Mouse (Mus musculus) liver, postnatal 0 days (tissue): ENCODE data around the gene Camta1. TPM values are rescaled to one million over a fixed set of nuclear protein-coding genes. Genes with fewer than 3 reads are reported as not detected.

Source experiments
- ATAC-seq: fragments of 200-750 bp; cut with Nextera tagmentation; 2 replicates; pipeline ENCODE4 v1.8.0; 2017; ENCODE audit warnings: mild to moderate bottlenecking, moderate library complexity
- DNase-seq: peaks from one replicate; pipeline ENCODE4 v3.0.0-alpha.2; 2016
- H3K27ac ChIP-seq: fragments of 300-500 bp; sonication (generic); 2 replicates; pipeline ENCODE4 v1.5.1; 2014; ENCODE audit warnings: antibody characterized with exemption, moderate library complexity, mild to moderate bottlenecking, low read depth
- H3K27me3 ChIP-seq: fragments of 300-500 bp; sonication (generic); 2 replicates; pipeline ENCODE4 v1.6.1; 2014; ENCODE audit warnings: low read length, control low read depth, mixed read lengths; ENCODE audit not compliant: insufficient read depth
- H3K36me3 ChIP-seq: fragments of 300-500 bp; sonication (generic); replicated peaks from 2 replicates; pipeline ENCODE4 v1.6.1; 2014; ENCODE audit warnings: mild to moderate bottlenecking, control low read depth, low read length, moderate library complexity, mixed read lengths; ENCODE audit not compliant: insufficient read depth
- H3K4me1 ChIP-seq: fragments of 300-500 bp; sonication (generic); 2 replicates; pipeline ENCODE4 v1.6.1; 2014; ENCODE audit warnings: antibody characterized with exemption, mild to moderate bottlenecking, control low read depth; ENCODE audit not compliant: insufficient read depth
- H3K4me2 ChIP-seq: fragments of 300-500 bp; sonication (generic); 2 replicates; pipeline ENCODE4 v1.6.1; 2014; ENCODE audit warnings: low read depth, mild to moderate bottlenecking, low read length, moderate library complexity, mixed read lengths
- H3K4me3 ChIP-seq: fragments of 300-500 bp; sonication (generic); 2 replicates; pipeline ENCODE4 v1.5.1; 2014; ENCODE audit warnings: low read depth, low read length
- H3K9ac ChIP-seq: fragments of 300-500 bp; sonication (generic); replicated peaks from 2 replicates; pipeline ENCODE4 v1.6.1; 2014; ENCODE audit warnings: mild to moderate bottlenecking, moderate library complexity
- H3K9me3 ChIP-seq: fragments of 300-500 bp; sonication (generic); 2 replicates; pipeline ENCODE4 v1.6.1; 2016; ENCODE audit warnings: mild to moderate bottlenecking, control low read depth, low read length, mixed read lengths
- CTCF ChIP-seq: sonication (generic); IDR thresholded peaks from 2 replicates; pipeline ENCODE4 v1.5.1; 2016; ENCODE audit warnings: antibody characterized with exemption, low read depth
- EP300 ChIP-seq: IDR thresholded peaks from 2 replicates; pipeline ENCODE4 v1.6.1; 2016; ENCODE audit warnings: antibody characterized with exemption, low read depth, mild to moderate bottlenecking
- WGBS: fragments of 180-500 bp; shearing (Covaris S2); extraction: QIAGEN DNeasy Blood & Tissue Kit; methylation state at CpG from one replicate; pipeline ENCODE4 v1.1.7; 2014; ENCODE audit not compliant: insufficient replicate concordance; 5-methylcytosine and 5-hydroxymethylcytosine counted together
- polyA plus RNA-seq: library from polyadenylated mRNA; unstranded; fragments of >200 nt; fragmentation: Nextera tagmentation; extraction: Ambion mirVana; gene quantifications from 2 replicates; pipeline ENCODE4 v1.2.1, GENCODE M21; 2015

Gene Camta1
- polyA plus RNA-seq, 1 experiment from 2014 or later, result 48.3 TPM

DNA sequence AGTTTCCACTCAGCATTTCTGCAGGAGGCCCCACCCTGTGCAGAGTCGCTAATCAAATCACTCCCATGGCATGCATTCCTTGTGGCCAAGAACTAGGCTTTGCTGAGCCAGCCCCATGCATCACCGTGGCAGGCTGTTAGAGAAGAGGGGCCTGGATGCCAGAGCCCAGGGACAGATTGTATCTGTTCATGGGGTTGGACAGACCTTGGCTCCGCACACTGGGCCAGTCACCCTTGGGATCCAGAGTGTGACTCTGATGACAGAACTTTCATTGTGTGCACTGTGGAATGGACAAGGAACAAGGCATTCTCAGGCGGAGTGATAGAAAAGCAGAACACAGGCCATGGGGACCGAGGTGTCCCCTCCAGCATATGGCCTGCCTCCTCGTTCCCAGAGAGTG is 610.9 kb downstream of the Camta1 start:
- Histone ChIP-seq H3K4me3 (no peak overlapping the region), H3K4me2 (no peak overlapping the region), H3K36me3 (no peaks in the 10 kb centered on the region), H3K4me1 (no peaks in the 10 kb centered on the region), H3K27me3 (no peaks in the 10 kb centered on the region), H3K27ac (no peak overlapping the region), H3K9ac (no peak overlapping the region), H3K9me3 (no peaks in the 10 kb centered on the region)
- no peak for DNase-seq
- ATAC-seq, result no peak
- TF ChIP-seq EP300, result no peak
- TF ChIP-seq CTCF, result no peak
- WGBS, result 81% methylated on average over 6 of the region's 6 CpGs

DNA sequence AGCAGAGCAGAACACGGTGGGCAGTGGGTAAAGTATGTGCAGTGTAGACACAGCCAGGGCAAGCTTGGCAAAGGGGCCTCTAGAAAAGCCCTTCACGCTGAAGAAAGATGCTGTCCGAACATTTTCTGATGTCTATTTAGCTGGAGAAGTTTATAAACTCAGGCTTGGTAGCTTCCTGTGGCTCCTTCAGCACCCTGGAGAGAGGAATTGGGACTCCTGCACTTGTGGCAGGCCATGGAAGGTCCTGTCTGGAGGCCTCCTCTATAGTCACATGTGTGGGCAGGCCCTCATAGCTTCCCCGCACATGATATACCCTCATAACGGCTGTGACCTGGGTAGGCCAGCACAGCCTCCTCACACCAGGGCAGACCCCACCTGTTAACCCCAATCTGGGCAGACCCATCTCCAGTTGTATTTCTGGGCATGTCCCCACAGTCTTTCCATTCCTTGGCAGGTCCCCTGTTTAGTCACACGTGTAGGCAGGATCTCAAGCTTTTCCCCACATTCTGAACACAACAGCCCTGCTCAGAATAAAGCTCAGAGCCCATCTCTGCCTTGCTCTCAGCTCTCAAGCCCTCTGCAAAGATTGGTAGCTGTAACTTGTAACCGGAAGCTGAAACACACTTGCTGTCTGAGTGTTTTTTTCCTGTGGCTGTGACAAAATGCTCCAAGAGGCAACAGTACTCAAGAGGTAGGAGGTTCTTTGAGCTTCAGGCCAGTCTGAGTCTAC is 616.4 kb downstream of the Camta1 start:
- H3K9me3 ChIP-seq, result no peaks in the 10 kb centered on the region
- no peak overlapping the region for H3K4me3 ChIP-seq
- no peak overlapping the region for H3K9ac ChIP-seq
- no peaks in the 10 kb centered on the region for H3K27me3 ChIP-seq
- no peak for TF ChIP-seq CTCF
- TF ChIP-seq EP300, result no peak
- no peak overlapping the region for H3K4me2 ChIP-seq
- H3K36me3 ChIP-seq, result no peaks in the 10 kb centered on the region
- no peaks in the 10 kb centered on the region for H3K4me1 ChIP-seq
- H3K27ac ChIP-seq, result no peak overlapping the region
- WGBS, result 59% methylated on average over 7 of the region's 7 CpGs
- ATAC-seq (no peak), DNase-seq (no peak)

- TF ChIP-seq EP300, result no peak
- TF ChIP-seq CTCF, result no peak
- Histone ChIP-seq H3K9ac (no peak overlapping the region), H3K4me2 (no peak overlapping the region), H3K27ac (no peak overlapping the region), H3K9me3 (0 out of 2 replicates have a peak, but pooled peaks cover 6% of the 10 kb centered on the region), H3K36me3 (no peaks in the 10 kb centered on the region), H3K27me3 (no peaks in the 10 kb centered on the region), H3K4me1 (no peaks in the 10 kb centered on the region), H3K4me3 (no peak overlapping the region)
- WGBS, result 56% methylated on average over 9 of the region's 9 CpGs
- no peak for DNase-seq
- ATAC-seq, result no peak
Measured at GRCm38 (mm10) chr4:151243445-151243844, 618.2 kb downstream of the Camta1 start.

- TF ChIP-seq CTCF (no peak), EP300 (no peak)
- Histone ChIP-seq H3K4me1 (no peaks in the 10 kb centered on the region), H3K9ac (no peak overlapping the region), H3K9me3 (0 out of 2 replicates have a peak, but pooled peaks cover 6% of the 10 kb centered on the region), H3K27ac (no peak overlapping the region), H3K27me3 (no peaks in the 10 kb centered on the region), H3K4me2 (no peak overlapping the region), H3K36me3 (no peaks in the 10 kb centered on the region), H3K4me3 (no peak overlapping the region)
- no peak for DNase-seq
- ATAC-seq, result no peak
- WGBS, result 27% methylated on average over 12 of the region's 12 CpGs
Measured at GRCm38 (mm10) chr4:151242751-151243150, 618.9 kb downstream of the Camta1 start.

DNA sequence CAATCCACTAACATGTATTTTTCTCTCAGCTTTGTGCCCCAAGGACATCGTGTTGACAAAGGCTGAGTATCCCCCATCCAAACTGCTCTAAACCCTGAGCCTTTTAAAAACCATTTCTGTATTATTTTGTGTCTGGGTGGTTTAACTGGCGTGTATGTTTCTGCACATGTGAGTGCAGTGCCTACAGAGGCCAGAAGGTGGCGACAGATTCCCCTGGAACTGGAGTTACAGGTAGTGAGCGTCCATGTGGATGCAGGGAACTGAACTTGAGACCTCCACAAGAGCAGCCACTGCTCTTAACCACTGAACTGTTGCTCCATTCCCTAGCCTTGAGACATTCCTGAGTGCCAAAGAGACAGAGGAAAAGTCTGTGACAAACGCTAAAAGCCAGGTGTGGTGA is 621.2 kb downstream of the Camta1 start:
- TF ChIP-seq CTCF (peak; percentile 25), EP300 (no peak)
- Histone ChIP-seq H3K27me3 (no peaks in the 10 kb centered on the region), H3K4me2 (no peak overlapping the region), H3K27ac (no peak overlapping the region), H3K4me3 (no peak overlapping the region), H3K9me3 (0 out of 2 replicates have a peak, but pooled peaks cover 6% of the 10 kb centered on the region), H3K9ac (no peak overlapping the region), H3K4me1 (no peaks in the 10 kb centered on the region), H3K36me3 (no peaks in the 10 kb centered on the region)
- WGBS, result 69% methylated on average over 5 of the region's 5 CpGs
- no peak for DNase-seq
- no peak for ATAC-seq

DNA sequence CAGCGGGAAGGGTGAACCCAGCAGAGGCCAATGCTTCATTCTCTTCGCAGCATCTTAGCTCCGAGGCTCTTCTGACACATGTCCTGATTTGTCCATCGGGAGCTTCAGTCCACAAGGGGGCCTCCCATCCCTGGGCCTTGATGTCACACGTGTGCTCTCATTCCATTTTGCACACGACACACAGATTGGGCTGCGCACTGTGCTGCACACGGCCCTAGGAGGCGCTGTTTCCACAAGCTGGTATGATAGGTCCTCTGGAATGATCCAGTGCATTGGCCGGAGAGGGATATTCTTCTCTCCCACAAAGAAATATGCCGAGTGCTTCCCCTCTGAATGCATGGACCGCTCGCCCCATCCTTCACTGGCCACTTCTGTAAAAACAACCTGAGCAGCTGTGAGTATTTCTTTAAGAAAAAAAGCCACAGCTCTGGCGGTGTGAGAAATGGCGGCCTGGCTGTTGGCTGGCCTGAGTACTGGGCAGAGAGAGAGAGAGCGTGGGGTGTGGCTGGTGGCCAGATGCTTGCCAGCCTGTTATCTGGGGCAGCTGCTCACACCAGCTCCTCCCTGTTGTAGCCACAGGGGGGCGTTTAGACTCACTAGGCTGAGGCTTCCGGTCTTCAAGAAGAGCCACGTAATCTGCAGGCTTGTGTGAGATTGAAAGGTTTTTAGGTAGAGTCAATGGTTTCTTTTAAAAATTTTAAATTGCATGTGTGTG is 622.5 kb downstream of the Camta1 start:
- ATAC-seq, result no peak
- WGBS, result 75% methylated on average over 19 of the region's 19 CpGs
- Histone ChIP-seq H3K36me3 (no peaks in the 10 kb centered on the region), H3K9ac (no peak overlapping the region), H3K27me3 (no peaks in the 10 kb centered on the region), H3K27ac (no peak overlapping the region), H3K4me3 (no peak overlapping the region), H3K4me2 (no peak overlapping the region), H3K9me3 (0 out of 2 replicates have a peak, but pooled peaks cover 6% of the 10 kb centered on the region), H3K4me1 (no peaks in the 10 kb centered on the region)
- DNase-seq, result no peak
- TF ChIP-seq EP300 (no peak), CTCF (no peak)
